Mouse (Mus musculus) brain, embryonic 14.5 days (tissue): ENCODE measurements around the gene Cit.

Experiments
- CTCF ChIP-seq: fragments of 200-500 bp; IDR thresholded peaks from 2 replicates; pipeline ENCODE4 v1.5.1; 2012; ENCODE audit warnings: inconsistent platforms, mild to moderate bottlenecking, moderate library complexity, borderline replicate concordance; ENCODE audit not compliant: insufficient read depth, insufficient read length; ENCODE audit errors: extremely low read depth
- POLR2A ChIP-seq: fragments of 200-500 bp; IDR thresholded peaks from 2 replicates; pipeline ENCODE4 v1.6.1; 2012; ENCODE audit warnings: mild to moderate bottlenecking, inconsistent platforms, borderline replicate concordance; ENCODE audit not compliant: poor library complexity, insufficient read depth, insufficient read length, severe bottlenecking; ENCODE audit errors: extremely low read depth

DNA sequence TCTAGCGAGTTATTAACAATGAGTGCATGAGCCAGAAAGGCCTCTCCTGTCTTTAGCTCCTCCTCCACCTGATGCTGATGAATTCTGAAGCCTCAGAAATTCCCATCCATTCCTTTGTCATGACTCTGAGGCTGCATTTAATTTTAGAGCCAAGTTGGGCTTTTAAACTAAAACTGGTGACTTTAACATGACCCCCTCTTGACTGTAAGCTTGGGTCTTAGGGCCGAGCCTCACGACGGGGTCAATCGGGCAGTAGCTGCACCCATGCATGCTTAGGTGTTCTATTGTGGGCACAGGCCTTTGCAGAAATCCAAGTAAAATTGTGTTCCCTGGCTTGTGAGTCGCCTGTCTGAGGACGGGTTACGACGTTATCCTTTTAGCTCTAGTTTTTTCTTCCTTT, 14.4 kb downstream of the Cit start:
- no peak for TF ChIP-seq CTCF
- no peak for TF ChIP-seq POLR2A
